Mouse (Mus musculus) spleen, adult 12 weeks (tissue): ENCODE results near the gene Nr3c2.

Source experiments
- DNase-seq: peaks from one replicate; pipeline ENCODE4 v3.0.0; 2022; ENCODE audit warnings: low spot score

The Nr3c2 gene

GRCm38 (mm10) chr8:76899411-76900154 lies at the start of gene Nr3c2:
Gene Nr3c2 (plus strand): TSS chr8:76899442.
- no peak for DNase-seq

- no peak for DNase-seq
Measured at GRCm38 (mm10) chr8:76858534-76858933, 40.7 kb upstream of the Nr3c2 start.

- no peak for DNase-seq
Measured at GRCm38 (mm10) chr8:76859709-76860108, 39.5 kb upstream of the Nr3c2 start.

GRCm38 (mm10) chr8:76863066-76863465 lies 36.2 kb upstream of the Nr3c2 start:
- no peak for DNase-seq

- no peak for DNase-seq
Measured at GRCm38 (mm10) chr8:76876809-76877208, 22.4 kb upstream of the Nr3c2 start.

GRCm38 (mm10) chr8:76897050-76897449 lies 2.2 kb upstream of the Nr3c2 start:
- no peak for DNase-seq

GRCm38 (mm10) chr8:76898721-76899410 lies 376 bp upstream of the Nr3c2 start:
- DNase-seq = peak; percentile 19

GRCm38 (mm10) chr8:76900155-76901141 lies 1.2 kb downstream of the Nr3c2 start:
- DNase-seq = no peak

- peak; percentile 42 for DNase-seq
Measured at GRCm38 (mm10) chr8:76901430-76902204, 2.4 kb downstream of the Nr3c2 start.

- no peak for DNase-seq
Measured at GRCm38 (mm10) chr8:76902205-76903078, 3.2 kb downstream of the Nr3c2 start.

GRCm38 (mm10) chr8:76911206-76911605 lies 12.0 kb downstream of the Nr3c2 start:
- DNase-seq = no peak

GRCm38 (mm10) chr8:76912678-76913077 lies 13.4 kb downstream of the Nr3c2 start:
- DNase-seq = no peak

GRCm38 (mm10) chr8:76913207-76913606 lies 14.0 kb downstream of the Nr3c2 start:
- no peak for DNase-seq

- no peak for DNase-seq
Measured at GRCm38 (mm10) chr8:76915260-76915659, 16.0 kb downstream of the Nr3c2 start.

GRCm38 (mm10) chr8:76919546-76919945 lies 20.3 kb downstream of the Nr3c2 start:
- DNase-seq = no peak

- no peak for DNase-seq
Measured at GRCm38 (mm10) chr8:76924150-76924549, 24.9 kb downstream of the Nr3c2 start.

GRCm38 (mm10) chr8:76928326-76928725 lies 29.1 kb downstream of the Nr3c2 start:
- no peak for DNase-seq

GRCm38 (mm10) chr8:76928808-76929207 lies 29.6 kb downstream of the Nr3c2 start:
- DNase-seq = no peak

- no peak for DNase-seq
Measured at GRCm38 (mm10) chr8:76965046-76965445, 65.8 kb downstream of the Nr3c2 start.

GRCm38 (mm10) chr8:76971187-76971586 lies 71.9 kb downstream of the Nr3c2 start:
- no peak for DNase-seq
